Mouse (Mus musculus): ENCODE measurements at regions not wholly inside any gene's neighbourhood (a gene's known extent, or its start where the extent isn't known, plus 50 kb on each side); places are given as distances from the start of the nearest gene placed in this dataset.

DNA sequence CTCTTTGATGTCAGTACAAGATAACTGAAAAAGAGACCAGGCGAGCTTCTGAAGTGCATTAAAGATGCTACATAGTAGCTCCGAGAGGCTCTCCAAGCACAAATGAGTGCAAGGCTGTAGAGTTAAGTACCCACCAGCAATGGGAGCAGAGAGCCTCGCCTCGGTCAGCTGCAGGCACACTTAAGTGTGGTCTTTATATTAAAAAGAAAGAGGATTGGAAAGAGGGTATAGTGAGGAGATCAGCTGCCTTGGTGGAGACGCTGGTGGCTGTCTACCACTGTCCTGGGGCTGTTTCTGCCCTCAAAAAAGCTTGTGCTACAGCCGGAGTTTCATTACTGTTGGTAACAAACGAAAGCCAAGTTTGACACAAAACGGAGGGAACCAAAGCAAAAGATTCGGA is 68.3 kb upstream of the Ppara start:
- 42% methylated on average over 9 of the region's 9 CpGs for WGBS
- Histone ChIP-seq H3K4me3 (replicated peaks; ENCODE audit: extremely low read depth, low read depth, low read length) (no peak overlapping the region), H3K4me1 (ENCODE audit: control insufficient read depth, insufficient read depth, low read length) (peaks cover 4% of the 10 kb centered on the region)
- TF ChIP-seq CTCF (IDR thresholded peaks at IDR 0.05; ENCODE audit: insufficient read depth, low read length) (no peak), POLR2A (IDR thresholded peaks at IDR 0.05; ENCODE audit: borderline replicate concordance, extremely low read depth, low read depth, low read length) (no peak)
- no peak for DNase-seq

DNA sequence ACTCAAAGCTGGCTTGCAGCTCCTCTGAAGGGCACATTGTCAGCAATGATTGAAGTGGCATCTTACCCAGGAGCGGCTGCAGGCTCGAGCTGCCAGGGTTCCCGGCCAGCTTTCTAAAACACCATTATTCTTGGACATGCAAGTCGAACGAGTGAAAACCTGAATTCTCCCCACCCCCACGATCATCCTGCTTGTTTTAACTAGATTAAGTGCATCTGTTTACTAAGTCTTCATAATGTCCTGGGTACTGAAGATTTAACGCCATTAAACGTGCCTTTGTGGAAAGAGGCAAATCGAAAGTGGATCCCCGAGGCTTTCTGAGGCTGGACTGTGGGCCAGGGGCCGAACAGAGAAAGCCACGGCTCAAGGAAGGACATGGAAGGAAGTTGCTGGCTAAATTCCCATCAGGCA is 67.4 kb upstream of the Ppara start:
- WGBS: 18% methylated on average over 12 of the region's 12 CpGs
- DNase-seq: peak; percentile 68
- no peak for TF ChIP-seq CTCF (IDR thresholded peaks at IDR 0.05; ENCODE audit: insufficient read depth, low read length)
- TF ChIP-seq POLR2A (IDR thresholded peaks at IDR 0.05; ENCODE audit: borderline replicate concordance, extremely low read depth, low read depth, low read length): no peak
- peak overlapping the region; percentile 42 for H3K4me3 ChIP-seq (replicated peaks; ENCODE audit: extremely low read depth, low read depth, low read length)
- peaks cover 4% of the 10 kb centered on the region for H3K4me1 ChIP-seq (ENCODE audit: control insufficient read depth, insufficient read depth, low read length)

DNA sequence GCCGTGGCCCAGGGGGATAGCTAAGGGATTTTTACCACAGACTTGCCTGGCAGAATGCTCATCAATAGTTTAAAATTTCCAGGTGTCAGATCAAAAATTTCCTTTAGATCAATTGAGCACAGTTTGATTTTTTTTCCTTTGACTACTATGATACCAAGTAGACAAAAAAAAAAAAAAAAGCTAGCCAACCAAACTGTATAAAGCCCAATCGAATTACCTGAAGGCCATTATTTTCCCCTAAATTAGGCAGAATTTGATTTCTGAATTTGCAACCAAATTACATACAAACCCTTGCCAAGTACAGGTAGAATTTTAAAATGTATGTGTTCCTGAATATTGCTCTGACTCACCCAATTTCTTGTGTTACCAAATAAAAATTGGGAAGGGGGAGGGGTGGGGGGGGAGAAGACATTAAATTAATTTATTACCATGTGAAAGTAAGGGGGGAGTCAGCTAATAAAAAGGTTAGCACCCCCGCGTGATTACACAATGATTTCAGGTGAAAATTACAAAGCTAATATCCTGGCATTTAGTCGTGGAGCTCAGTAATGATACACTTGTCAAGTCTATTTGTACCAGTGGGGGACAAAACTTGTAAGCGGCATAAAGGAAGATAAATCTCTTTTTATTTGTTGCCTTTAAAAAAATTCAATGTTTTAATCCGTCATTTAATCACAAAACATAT is 66.7 kb upstream of the Ppara start:
- 66% methylated on average over 7 of the region's 7 CpGs for WGBS
- Histone ChIP-seq H3K4me3 (replicated peaks; ENCODE audit: extremely low read depth, low read depth, low read length) (no peak overlapping the region), H3K4me1 (ENCODE audit: control insufficient read depth, insufficient read depth, low read length) (peaks cover 4% of the 10 kb centered on the region)
- DNase-seq: no peak
- TF ChIP-seq CTCF (IDR thresholded peaks at IDR 0.05; ENCODE audit: insufficient read depth, low read length): no peak
- TF ChIP-seq POLR2A (IDR thresholded peaks at IDR 0.05; ENCODE audit: borderline replicate concordance, extremely low read depth, low read depth, low read length): no peak

DNA sequence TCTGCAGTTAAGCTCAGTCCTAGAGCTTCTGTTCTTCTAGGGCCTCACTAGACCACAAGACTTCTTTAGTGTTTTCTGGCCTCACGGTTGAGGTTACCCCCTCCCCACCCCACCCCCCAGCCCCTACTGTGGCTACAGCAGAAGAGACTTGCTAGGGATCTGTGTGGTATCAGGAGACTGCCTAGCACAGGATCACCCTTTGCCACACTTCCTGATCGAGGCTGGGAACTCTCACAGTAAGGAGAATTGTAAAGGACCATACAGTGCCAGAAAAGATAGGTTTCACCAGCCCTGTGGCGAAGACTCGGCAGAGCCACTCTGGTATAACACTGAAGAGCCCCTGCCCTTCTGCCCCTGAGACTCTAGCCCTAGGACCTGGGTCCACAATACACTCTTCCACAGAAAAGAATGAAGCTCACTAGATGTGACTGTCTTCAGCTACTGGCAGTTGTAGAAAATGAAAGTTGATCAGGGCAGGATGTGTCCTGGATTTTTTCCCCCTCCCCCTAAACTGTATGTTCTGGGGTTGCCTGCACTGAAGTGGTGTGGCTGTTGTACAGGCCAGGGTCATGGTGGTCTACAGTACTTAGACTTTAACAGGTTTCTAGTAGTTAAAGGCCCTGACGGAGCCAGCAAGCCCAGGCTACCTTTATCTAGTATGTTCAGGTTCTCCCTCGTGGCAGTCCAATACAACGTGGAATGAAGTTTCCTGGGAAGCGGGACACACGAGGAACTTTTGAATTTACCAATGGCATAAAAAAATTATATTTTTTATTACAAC is 65.7 kb upstream of the Ppara start:
- WGBS: 12% methylated on average over 9 of the region's 9 CpGs
- peak overlapping the region; percentile 34 for H3K4me3 ChIP-seq (replicated peaks; ENCODE audit: extremely low read depth, low read depth, low read length)
- H3K4me1 ChIP-seq (ENCODE audit: control insufficient read depth, insufficient read depth, low read length): peaks cover 8% of the 10 kb centered on the region
- TF ChIP-seq POLR2A (IDR thresholded peaks at IDR 0.05; ENCODE audit: borderline replicate concordance, extremely low read depth, low read depth, low read length): no peak
- no peak for TF ChIP-seq CTCF (IDR thresholded peaks at IDR 0.05; ENCODE audit: insufficient read depth, low read length)
- DNase-seq: peak; percentile 54

DNA sequence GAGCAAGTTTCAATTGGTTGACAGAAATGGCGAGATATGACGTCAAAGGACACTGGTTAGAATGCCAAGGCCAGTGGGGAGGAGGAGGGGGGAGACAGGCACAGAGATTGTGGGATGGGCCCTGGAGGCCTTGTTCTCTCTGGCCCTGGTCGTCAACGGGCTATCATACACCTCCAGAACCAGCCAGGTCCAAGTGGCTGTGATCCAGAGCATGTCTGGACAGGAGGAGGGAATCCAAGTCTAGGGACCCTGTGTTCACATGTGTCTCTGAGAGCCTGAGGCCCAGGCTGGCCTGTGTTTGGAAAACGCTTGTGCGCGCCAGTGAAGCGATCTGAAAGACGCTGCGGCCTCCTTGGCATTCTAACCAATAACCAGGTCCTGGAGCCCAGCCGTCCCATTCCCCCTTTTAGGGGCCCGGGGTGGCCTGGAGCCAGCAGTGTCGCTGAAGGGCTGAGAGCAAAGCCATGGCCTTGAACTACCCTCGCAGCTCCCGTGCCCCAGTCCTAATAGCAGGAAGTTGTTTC is 65.1 kb upstream of the Ppara start:
- 7% methylated on average over 15 of the region's 15 CpGs for WGBS
- Histone ChIP-seq H3K4me1 (ENCODE audit: control insufficient read depth, insufficient read depth, low read length) (peaks cover 9% of the 10 kb centered on the region), H3K4me3 (replicated peaks; ENCODE audit: extremely low read depth, low read depth, low read length) (peak overlapping the region; percentile 98)
- peak; percentile 85 for DNase-seq
- TF ChIP-seq POLR2A (IDR thresholded peaks at IDR 0.05; ENCODE audit: borderline replicate concordance, extremely low read depth, low read depth, low read length): peak; percentile 93; the same call in 1 of the 2 replicates
- no peak for TF ChIP-seq CTCF (IDR thresholded peaks at IDR 0.05; ENCODE audit: insufficient read depth, low read length)

DNA sequence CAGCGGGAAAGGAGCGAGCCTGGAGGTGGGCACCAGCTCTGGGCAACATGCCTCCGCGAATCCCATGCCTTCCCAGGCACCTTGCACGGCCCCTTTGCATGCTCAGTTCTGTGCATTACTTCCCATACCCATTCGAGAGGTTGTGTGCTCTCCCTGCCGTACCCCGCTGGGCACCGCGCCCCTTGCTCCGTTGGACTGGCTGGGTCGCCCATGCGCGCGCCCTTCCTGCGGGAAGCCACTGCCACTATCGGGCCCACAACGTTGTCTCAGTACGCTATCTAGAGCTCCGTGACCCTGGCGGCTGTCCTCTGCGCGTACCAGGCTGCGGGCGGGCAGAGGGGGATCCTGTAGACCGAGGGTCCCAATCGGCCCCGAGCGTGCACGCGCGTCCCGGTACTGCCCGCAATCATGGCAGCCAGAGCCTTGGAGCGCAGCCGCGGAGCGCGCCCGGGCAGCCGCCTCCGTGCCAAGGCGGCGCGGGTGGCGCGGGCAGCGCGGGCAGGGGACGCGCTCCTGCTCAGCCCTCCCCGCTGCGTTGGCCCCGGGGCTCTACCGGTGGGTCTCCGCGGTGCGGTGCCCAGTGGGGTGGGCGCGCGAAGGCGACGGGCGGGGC is 64.5 kb upstream of the Ppara start:
- no peak for TF ChIP-seq CTCF (IDR thresholded peaks at IDR 0.05; ENCODE audit: insufficient read depth, low read length)
- TF ChIP-seq POLR2A (IDR thresholded peaks at IDR 0.05; ENCODE audit: borderline replicate concordance, extremely low read depth, low read depth, low read length): no peak; the same call in 1 of the 2 replicates
- WGBS: under 1% methylated on average over 58 of the region's 64 CpGs
- DNase-seq: no peak

DNA sequence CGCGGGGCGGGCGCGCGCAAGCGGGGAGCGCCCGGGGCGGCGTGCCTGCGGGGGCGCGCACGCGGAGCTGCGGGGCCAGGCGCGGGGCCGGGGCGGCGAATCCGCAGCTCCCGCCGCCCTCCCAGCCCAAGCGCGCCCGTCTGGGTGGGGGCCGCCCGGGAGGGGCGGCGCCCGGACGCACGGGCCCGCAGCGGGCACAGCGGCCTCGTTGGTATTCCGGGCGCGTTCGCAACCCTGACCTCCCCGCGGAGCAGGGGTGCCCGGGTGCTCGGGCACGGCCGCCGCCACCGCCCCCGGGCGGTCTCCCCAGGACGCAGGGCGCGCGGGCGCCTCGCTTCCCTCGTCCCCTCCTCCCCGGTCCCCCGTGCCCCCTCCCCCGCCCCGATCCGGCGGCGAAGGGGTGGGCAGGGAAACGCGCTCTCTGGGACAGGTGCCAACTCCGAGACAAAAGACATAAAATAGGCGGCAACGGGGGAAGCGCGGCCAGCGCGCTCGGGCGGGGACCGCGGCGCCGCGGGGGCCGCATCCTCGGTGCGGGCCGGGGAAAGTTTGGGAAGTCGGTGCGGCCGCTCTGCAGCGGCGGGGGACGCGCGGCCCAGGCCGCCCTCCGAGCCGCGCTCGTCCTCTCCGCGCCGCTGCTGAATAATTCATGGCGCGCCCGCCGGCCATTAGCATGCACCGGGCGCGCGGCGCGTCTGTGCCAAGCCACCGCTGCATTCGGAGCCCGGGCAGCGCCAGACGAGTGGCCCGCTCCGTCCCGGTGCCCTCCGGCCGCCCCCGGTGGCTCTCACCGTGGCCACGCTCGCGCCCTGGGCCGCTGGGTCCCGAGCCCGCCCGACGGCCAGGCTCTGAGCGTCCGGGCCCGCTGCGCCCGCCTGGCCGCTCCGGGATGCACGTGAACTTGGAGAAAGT is 63.7 kb upstream of the Ppara start:
- DNase-seq: peak; percentile 89
- H3K4me3 ChIP-seq (replicated peaks; ENCODE audit: extremely low read depth, low read depth, low read length): peak overlapping the region; percentile 98
- H3K4me1 ChIP-seq (ENCODE audit: control insufficient read depth, insufficient read depth, low read length): peaks cover 17% of the 10 kb centered on the region
- TF ChIP-seq POLR2A (IDR thresholded peaks at IDR 0.05; ENCODE audit: borderline replicate concordance, extremely low read depth, low read depth, low read length): peak; percentile 73
- TF ChIP-seq CTCF (IDR thresholded peaks at IDR 0.05; ENCODE audit: insufficient read depth, low read length): no peak
- WGBS: 1% methylated on average over 104 of the region's 141 CpGs

More for the DNA sequence above, 64.5 kb upstream of the Ppara start:
- peak overlapping the region; percentile 98 for H3K4me3 ChIP-seq (replicated peaks; ENCODE audit: extremely low read depth, low read depth, low read length)
- peaks cover 12% of the 10 kb centered on the region for H3K4me1 ChIP-seq (ENCODE audit: control insufficient read depth, insufficient read depth, low read length)

DNA sequence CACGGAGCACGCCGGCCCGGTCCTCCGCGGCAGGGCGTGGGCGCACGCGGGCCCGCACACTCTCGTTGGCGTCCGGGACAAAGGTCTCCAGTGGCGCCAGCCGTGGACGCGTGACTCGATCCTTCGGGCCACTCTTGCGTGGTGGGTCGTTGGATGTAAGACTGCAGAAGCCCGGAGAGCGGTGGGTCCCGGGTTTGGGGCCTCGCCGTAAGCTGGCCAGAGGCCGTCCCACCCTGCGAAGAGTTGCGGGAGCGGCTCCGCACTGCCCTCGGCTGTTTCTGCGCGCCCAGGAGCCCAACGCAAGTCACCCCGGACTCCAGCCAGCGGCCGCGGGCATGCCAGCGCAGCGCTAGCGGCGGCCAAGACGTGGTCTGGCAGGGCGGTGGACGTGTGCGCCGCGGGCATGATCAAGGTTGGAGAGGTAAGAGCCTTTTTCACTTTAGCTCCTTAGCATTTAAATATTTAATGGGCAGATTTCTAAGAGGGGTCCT is 63.0 kb upstream of the Ppara start:
- no peak for TF ChIP-seq CTCF (IDR thresholded peaks at IDR 0.05; ENCODE audit: insufficient read depth, low read length)
- TF ChIP-seq POLR2A (IDR thresholded peaks at IDR 0.05; ENCODE audit: borderline replicate concordance, extremely low read depth, low read depth, low read length): no peak
- peaks cover 24% of the 10 kb centered on the region for H3K4me1 ChIP-seq (ENCODE audit: control insufficient read depth, insufficient read depth, low read length)
- peak; percentile 69 for DNase-seq
- whole genome bisulfite sequencing: 1% methylated on average over 50 of the region's 50 CpGs
- peak overlapping the region; percentile 78 for H3K4me3 ChIP-seq (replicated peaks; ENCODE audit: extremely low read depth, low read depth, low read length)
